In the genomic region with DNA sequence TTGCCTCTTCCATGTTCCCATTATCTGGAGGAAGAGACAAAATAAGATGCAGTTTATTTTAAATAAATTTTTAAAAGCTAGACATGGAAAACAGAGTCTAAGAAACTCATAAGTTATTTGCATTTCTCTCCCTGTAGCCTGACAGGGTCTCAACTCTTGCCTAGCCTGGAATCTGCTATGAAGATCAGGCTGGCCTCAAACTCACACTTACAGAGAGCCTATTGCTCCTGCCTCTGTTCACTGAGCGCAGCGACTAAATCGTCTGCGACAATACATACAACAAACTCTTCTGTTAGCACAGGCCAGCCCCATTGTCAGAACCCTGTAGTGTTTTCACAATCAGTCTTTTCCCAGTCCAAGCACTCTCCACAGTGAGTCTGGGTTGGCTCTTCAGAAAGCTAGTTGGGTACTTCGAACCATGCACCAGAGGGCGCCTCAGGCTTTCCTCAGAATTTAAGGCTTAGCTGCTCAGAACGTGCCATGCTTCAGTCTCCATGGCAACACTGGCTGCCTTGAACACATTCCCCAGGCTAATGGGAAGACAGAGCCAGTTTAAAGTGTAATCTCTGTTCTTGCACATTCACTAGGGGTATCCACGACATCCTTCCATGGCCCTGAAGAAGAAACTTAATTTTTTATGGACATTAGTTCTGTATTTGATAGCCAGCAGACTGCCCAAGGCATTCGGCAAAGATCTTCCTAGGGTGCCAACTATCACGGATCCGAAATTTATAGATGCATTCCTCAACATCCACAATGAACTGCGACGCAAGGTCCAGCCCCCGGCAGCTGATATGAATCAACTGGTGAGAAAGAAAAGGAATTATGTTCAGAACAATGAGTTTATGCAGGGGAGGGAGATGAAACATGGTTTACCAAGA, we compare ENCODE assay signal across 8 mouse cellular contexts. TPM values are rescaled to one million over a fixed set of nuclear protein-coding genes. Genes with fewer than 3 reads are reported as not detected.
DNase-seq lines count a peak whose midpoint lies in the region; ATAC-seq and TF ChIP-seq lines count a peak whose summit lies in the region.

A gene (plus strand): TSS at position 488 of the 881 bp plus-strand sequence.

- no peak within 1 kb of the TSS for H3K4me3 ChIP-seq in kidney, postnatal 0 days (replicated peaks; ENCODE audit: low read depth, low read length)
- H3K4me3 ChIP-seq in limb, embryonic 14.5 days (replicated peaks; ENCODE audit: low read length), result no peak within 1 kb of the TSS

- TF ChIP-seq POLR2A in limb, embryonic 14.5 days (IDR thresholded peaks at IDR 0.05; ENCODE audit: borderline replicate concordance, extremely low read depth, insufficient read depth, insufficient read length), result no peak

- H3K4me2 ChIP-seq in kidney, postnatal 0 days (ENCODE audit: low read length), result no peak within 1 kb of the TSS
- H3K4me2 ChIP-seq in limb, embryonic 14.5 days (replicated peaks; ENCODE audit: low read depth, low read length, severe bottlenecking), result no peak within 1 kb of the TSS

- peak; percentile 77 for TF ChIP-seq CTCF in kidney, postnatal 0 days (IDR thresholded peaks at IDR 0.05; ENCODE audit: low read depth)

- no peaks in the 10 kb centered on the region for H3K9me3 ChIP-seq in kidney, postnatal 0 days (replicated peaks; ENCODE audit: low read length)
- no peaks in the 10 kb centered on the region for H3K9me3 ChIP-seq in limb, embryonic 14.5 days (ENCODE audit: control insufficient read depth, low read length)

- 52% methylated on average over 14 of the region's 14 CpGs for WGBS in kidney, postnatal 0 days
- 47% methylated on average over 14 of the region's 14 CpGs for WGBS in limb, embryonic 14.5 days

- no peak within 1 kb of the TSS for H3K9ac ChIP-seq in kidney, postnatal 0 days (ENCODE audit: low read depth, low read length)
- H3K9ac ChIP-seq in limb, embryonic 14.5 days (ENCODE audit: low read depth, low read length, severe bottlenecking), result no peak within 1 kb of the TSS

- H3K36me3 ChIP-seq in kidney, postnatal 0 days (ENCODE audit: insufficient read depth, low read length), result no peaks in the 10 kb centered on the region
- H3K36me3 ChIP-seq in limb, embryonic 14.5 days (ENCODE audit: control insufficient read depth, insufficient read depth, low read length), result no peaks in the 10 kb centered on the region

- peak; percentile 91 for ATAC-seq in kidney, postnatal 0 days (replicated peaks; ENCODE audit: low FRiP score, low read depth)
- no peak; the same call in 1 of the 2 replicates for ATAC-seq in limb, embryonic 14.5 days (ENCODE audit: low FRiP score, low read depth)

- no peaks in the 10 kb centered on the region for H3K27me3 ChIP-seq in kidney, postnatal 0 days (ENCODE audit: insufficient read depth, low read length)
- no peaks in the 10 kb centered on the region for H3K27me3 ChIP-seq in limb, embryonic 14.5 days (ENCODE audit: control insufficient read depth, insufficient read depth, low read length)

- peak; percentile 70 for DNase-seq in A20 (ENCODE audit: low read depth, low spot score)
- DNase-seq in Muller cell, postnatal 12 days (ENCODE audit: inconsistent ontology term), result peak; percentile 60
- DNase-seq in cerebellum, postnatal 14 days, result peak; percentile 85
- DNase-seq in frontal cortex, postnatal 14 days (ENCODE audit: low spot score in 2 of 2), result peak; percentile 61 to 74
- peak; percentile 72 for DNase-seq in kidney, postnatal 0 days (ENCODE audit: low spot score)
- peak; percentile 57 for DNase-seq in limb, embryonic 14.5 days (ENCODE audit: low spot score)
- DNase-seq in naive thymus-derived CD4-positive, alpha-beta T cell, adult 2 months (ENCODE audit: low read depth), result peak; percentile 21
- peak; percentile 12 for DNase-seq in thymus, postnatal 25 days

- no peaks in the 10 kb centered on the region for H3K4me1 ChIP-seq in kidney, postnatal 0 days (replicated peaks; ENCODE audit: insufficient read depth, low read length)
- H3K4me1 ChIP-seq in limb, embryonic 14.5 days (ENCODE audit: control insufficient read depth, insufficient read depth, low read length), result no peaks in the 10 kb centered on the region

- no peak within 1 kb of the TSS for H3K27ac ChIP-seq in kidney, postnatal 0 days
- no peak within 1 kb of the TSS for H3K27ac ChIP-seq in limb, embryonic 14.5 days (replicated peaks; ENCODE audit: low read depth, low read length)

RNA-seq across cellular contexts. Expression of the gene that starts here (rescaled TPM):
- not detected in 2 replicates for polyA plus RNA-seq in kidney, postnatal 0 days (2015; fragmentation: Nextera tagmentation; extraction: Ambion mirVana)
- not detected in 2 replicates for polyA plus RNA-seq in limb, embryonic 14.5 days (2012; rRNA removed)
- not detected in 2 replicates for polyA plus RNA-seq in limb, embryonic 14.5 days (2014; fragmentation: Nextera tagmentation; extraction: Ambion mirVana)

Comparison
In these comparisons a context has a peak if more than half of its experiments do, and no peak if none do; other contexts are left out.
1. Peak in DNase-seq and ATAC-seq in kidney, postnatal 0 days; RNA of the gene not detected or under 1 TPM.
2. Peak in DNase-seq in limb, embryonic 14.5 days; RNA of the gene not detected or under 1 TPM.
3. DNase-seq: peak in every context shown above with its lines; median percentile 85 in cerebellum, postnatal 14 days; 72 in kidney, postnatal 0 days; 70 in A20; 68 in frontal cortex, postnatal 14 days; 60 in Muller cell, postnatal 12 days; 57 in limb, embryonic 14.5 days; 21 in naive thymus-derived CD4-positive, alpha-beta T cell, adult 2 months; 12 in thymus, postnatal 25 days.